Mouse (Mus musculus): Measurements from ENCODE around the gene 2610028H24Rik. TPM values are rescaled to one million over a fixed set of nuclear protein-coding genes. Genes with fewer than 3 reads are reported as not detected.

2610028H24Rik gene
- polyA plus RNA-seq, 1 experiment from 2014 or later: not detected

GRCm38 (mm10) chr10:76480851-76481250, 32.0 kb downstream of the 2610028H24Rik start:
- 94% methylated on average over 13 of the region's 13 CpGs for WGBS
- DNase-seq (ENCODE audit: low spot score) (no peak), ATAC-seq (ENCODE audit: insufficient number of reproducible peaks, low FRiP score, low TSS enrichment, low read depth) (no peak)
- Histone ChIP-seq H3K27ac (replicated peaks; ENCODE audit: low read depth, low read length) (no peak overlapping the region), H3K27me3 (ENCODE audit: control insufficient read depth, insufficient read depth, low read length) (no peaks in the 10 kb centered on the region), H3K9me3 (ENCODE audit: control insufficient read depth, low read length) (no peaks in the 10 kb centered on the region), H3K9ac (ENCODE audit: low read length) (no peak overlapping the region), H3K4me1 (ENCODE audit: control insufficient read depth, insufficient read depth, low read length) (no peaks in the 10 kb centered on the region), H3K4me3 (ENCODE audit: low read depth, low read length) (no peak overlapping the region), H3K36me3 (ENCODE audit: control insufficient read depth, insufficient read depth, low read length) (peaks cover 26% of the 10 kb centered on the region), H3K4me2 (ENCODE audit: low read depth, severe bottlenecking) (no peak overlapping the region)

DNA sequence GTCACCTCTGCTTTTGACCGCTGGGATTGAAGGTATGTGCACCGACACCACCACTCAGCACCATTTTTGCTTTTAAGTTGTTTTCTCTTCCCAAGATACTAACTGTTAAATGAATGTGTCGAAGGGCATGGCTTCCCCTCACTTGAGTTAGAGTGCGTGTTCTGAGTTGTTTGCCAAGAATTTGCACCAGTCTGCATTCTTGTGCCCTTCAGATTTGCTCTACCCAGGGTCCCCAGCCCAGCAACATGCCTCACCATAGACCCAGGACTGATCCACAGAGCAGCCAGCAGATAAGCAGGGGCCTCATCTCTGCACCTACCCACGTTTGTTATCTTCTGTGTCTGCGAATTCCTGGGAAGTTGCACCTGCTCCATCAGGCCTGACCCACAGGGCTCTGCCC, 32.6 kb downstream of the 2610028H24Rik start:
- ATAC-seq (ENCODE audit: insufficient number of reproducible peaks, low FRiP score, low TSS enrichment, low read depth): no peak
- Histone ChIP-seq H3K4me2 (ENCODE audit: low read depth, severe bottlenecking) (no peak overlapping the region), H3K36me3 (ENCODE audit: control insufficient read depth, insufficient read depth, low read length) (peaks cover 30% of the 10 kb centered on the region), H3K4me3 (ENCODE audit: low read depth, low read length) (no peak overlapping the region), H3K27ac (replicated peaks; ENCODE audit: low read depth, low read length) (no peak overlapping the region), H3K4me1 (ENCODE audit: control insufficient read depth, insufficient read depth, low read length) (no peaks in the 10 kb centered on the region), H3K27me3 (ENCODE audit: control insufficient read depth, insufficient read depth, low read length) (no peaks in the 10 kb centered on the region), H3K9me3 (ENCODE audit: control insufficient read depth, low read length) (no peaks in the 10 kb centered on the region), H3K9ac (ENCODE audit: low read length) (no peak overlapping the region)
- WGBS: 94% methylated on average over 6 of the region's 6 CpGs
- DNase-seq (ENCODE audit: low spot score): no peak

DNA sequence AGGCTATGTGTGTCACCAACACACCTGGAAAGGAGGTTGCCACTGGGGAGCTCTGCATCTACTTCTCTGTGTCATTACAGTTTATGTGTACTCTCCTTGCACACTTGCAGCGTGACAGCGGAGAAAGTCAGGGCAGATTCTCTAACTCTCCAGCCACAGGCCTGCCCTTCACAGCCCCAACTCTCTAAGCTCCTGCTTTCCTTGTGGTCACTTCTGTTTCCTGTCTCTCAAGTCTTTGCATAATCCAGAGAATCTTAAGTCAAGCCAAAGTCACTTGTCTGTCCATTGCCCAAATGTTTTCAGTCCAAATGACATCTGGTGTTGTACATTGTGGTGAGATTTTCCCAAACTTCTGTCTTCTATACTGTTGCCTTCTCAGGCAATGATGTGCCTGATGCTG, 37.4 kb downstream of the 2610028H24Rik start:
- no peaks in the 10 kb centered on the region for H3K4me1 ChIP-seq (ENCODE audit: control insufficient read depth, insufficient read depth, low read length)
- WGBS: 94% methylated on average over 2 of the region's 2 CpGs

GRCm38 (mm10) chr10:76488265-76488664, 39.4 kb downstream of the 2610028H24Rik start:
- no peak overlapping the region for H3K4me2 ChIP-seq (ENCODE audit: low read depth, severe bottlenecking)
- no peak for DNase-seq (ENCODE audit: low spot score)
- no peak overlapping the region for H3K27ac ChIP-seq (replicated peaks; ENCODE audit: low read depth, low read length)
- no peak overlapping the region for H3K4me3 ChIP-seq (ENCODE audit: low read depth, low read length)
- no peak overlapping the region for H3K9ac ChIP-seq (ENCODE audit: low read length)
- H3K27me3 ChIP-seq (ENCODE audit: control insufficient read depth, insufficient read depth, low read length): no peaks in the 10 kb centered on the region
- H3K9me3 ChIP-seq (ENCODE audit: control insufficient read depth, low read length): no peaks in the 10 kb centered on the region
- no peaks in the 10 kb centered on the region for H3K4me1 ChIP-seq (ENCODE audit: control insufficient read depth, insufficient read depth, low read length)
- WGBS: 88% methylated on average over 8 of the region's 8 CpGs
- H3K36me3 ChIP-seq (ENCODE audit: control insufficient read depth, insufficient read depth, low read length): peaks cover 32% of the 10 kb centered on the region
- ATAC-seq (ENCODE audit: insufficient number of reproducible peaks, low FRiP score, low TSS enrichment, low read depth): no peak

More for the DNA sequence above, 37.4 kb downstream of the 2610028H24Rik start:
- Histone ChIP-seq H3K27me3 (ENCODE audit: control insufficient read depth, insufficient read depth, low read length) (no peaks in the 10 kb centered on the region), H3K36me3 (ENCODE audit: control insufficient read depth, insufficient read depth, low read length) (peaks cover 36% of the 10 kb centered on the region), H3K9me3 (ENCODE audit: control insufficient read depth, low read length) (no peaks in the 10 kb centered on the region), H3K9ac (ENCODE audit: low read length) (no peak overlapping the region), H3K4me3 (ENCODE audit: low read depth, low read length) (no peak overlapping the region), H3K27ac (replicated peaks; ENCODE audit: low read depth, low read length) (no peak overlapping the region), H3K4me2 (ENCODE audit: low read depth, severe bottlenecking) (no peak overlapping the region)
- no peak for DNase-seq (ENCODE audit: low spot score)
- ATAC-seq (ENCODE audit: insufficient number of reproducible peaks, low FRiP score, low TSS enrichment, low read depth): no peak

GRCm38 (mm10) chr10:76489205-76489604, 40.3 kb downstream of the 2610028H24Rik start:
- Histone ChIP-seq H3K36me3 (ENCODE audit: control insufficient read depth, insufficient read depth, low read length) (peaks cover 30% of the 10 kb centered on the region), H3K4me2 (ENCODE audit: low read depth, severe bottlenecking) (no peak overlapping the region), H3K9me3 (ENCODE audit: control insufficient read depth, low read length) (no peaks in the 10 kb centered on the region), H3K4me3 (ENCODE audit: low read depth, low read length) (no peak overlapping the region), H3K27ac (replicated peaks; ENCODE audit: low read depth, low read length) (no peak overlapping the region), H3K4me1 (ENCODE audit: control insufficient read depth, insufficient read depth, low read length) (no peaks in the 10 kb centered on the region), H3K27me3 (ENCODE audit: control insufficient read depth, insufficient read depth, low read length) (no peaks in the 10 kb centered on the region), H3K9ac (ENCODE audit: low read length) (no peak overlapping the region)
- 93% methylated on average over 15 of the region's 15 CpGs for WGBS
- DNase-seq (ENCODE audit: low spot score) (no peak), ATAC-seq (ENCODE audit: insufficient number of reproducible peaks, low FRiP score, low TSS enrichment, low read depth) (no peak)

- no peak overlapping the region for H3K9ac ChIP-seq (ENCODE audit: low read length)
- DNase-seq (ENCODE audit: low spot score) (no peak), ATAC-seq (ENCODE audit: insufficient number of reproducible peaks, low FRiP score, low TSS enrichment, low read depth) (no peak)
- H3K4me3 ChIP-seq (ENCODE audit: low read depth, low read length): no peak overlapping the region
- H3K27me3 ChIP-seq (ENCODE audit: control insufficient read depth, insufficient read depth, low read length): no peaks in the 10 kb centered on the region
- H3K27ac ChIP-seq (replicated peaks; ENCODE audit: low read depth, low read length): no peak overlapping the region
- H3K36me3 ChIP-seq (ENCODE audit: control insufficient read depth, insufficient read depth, low read length): peaks cover 24% of the 10 kb centered on the region
- H3K4me2 ChIP-seq (ENCODE audit: low read depth, severe bottlenecking): no peak overlapping the region
- H3K4me1 ChIP-seq (ENCODE audit: control insufficient read depth, insufficient read depth, low read length): no peaks in the 10 kb centered on the region
- no peaks in the 10 kb centered on the region for H3K9me3 ChIP-seq (ENCODE audit: control insufficient read depth, low read length)
- 86% methylated on average over 1 of the region's 1 CpGs for whole genome bisulfite sequencing
Measured at GRCm38 (mm10) chr10:76493527-76493926, 44.6 kb downstream of the 2610028H24Rik start.

GRCm38 (mm10) chr10:76495501-76495900, 46.6 kb downstream of the 2610028H24Rik start:
- DNase-seq (ENCODE audit: low spot score) (no peak), ATAC-seq (ENCODE audit: insufficient number of reproducible peaks, low FRiP score, low TSS enrichment, low read depth) (no peak)
- WGBS: 90% methylated on average over 6 of the region's 6 CpGs
- peaks cover 29% of the 10 kb centered on the region for H3K36me3 ChIP-seq (ENCODE audit: control insufficient read depth, insufficient read depth, low read length)
- no peak overlapping the region for H3K4me3 ChIP-seq (ENCODE audit: low read depth, low read length)
- no peaks in the 10 kb centered on the region for H3K9me3 ChIP-seq (ENCODE audit: control insufficient read depth, low read length)
- H3K9ac ChIP-seq (ENCODE audit: low read length): no peak overlapping the region
- no peak overlapping the region for H3K4me2 ChIP-seq (ENCODE audit: low read depth, severe bottlenecking)
- no peaks in the 10 kb centered on the region for H3K27me3 ChIP-seq (ENCODE audit: control insufficient read depth, insufficient read depth, low read length)
- H3K4me1 ChIP-seq (ENCODE audit: control insufficient read depth, insufficient read depth, low read length): no peaks in the 10 kb centered on the region
- H3K27ac ChIP-seq (replicated peaks; ENCODE audit: low read depth, low read length): no peak overlapping the region

DNA sequence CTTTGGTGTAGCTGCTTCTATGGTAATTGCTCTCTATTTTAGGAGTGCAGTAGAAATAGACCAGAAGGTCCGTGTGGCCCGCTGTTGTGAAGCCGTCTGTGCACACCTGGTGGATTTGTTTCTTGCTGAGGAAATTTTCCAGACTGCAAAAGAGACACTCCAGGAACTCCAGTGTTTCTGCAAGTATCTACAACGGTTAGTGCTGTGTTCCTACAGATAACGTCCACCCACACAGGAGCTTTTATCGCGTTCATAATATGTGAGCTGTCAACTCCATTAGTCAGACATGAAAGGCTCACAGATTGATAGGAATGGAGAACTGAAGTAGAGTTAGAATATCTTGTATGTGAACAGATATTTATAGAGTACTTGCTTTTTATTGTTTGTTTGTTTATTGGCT, 47.5 kb downstream of the 2610028H24Rik start:
- WGBS: 90% methylated on average over 7 of the region's 7 CpGs
- Histone ChIP-seq H3K9me3 (ENCODE audit: control insufficient read depth, low read length) (no peaks in the 10 kb centered on the region), H3K27me3 (ENCODE audit: control insufficient read depth, insufficient read depth, low read length) (no peaks in the 10 kb centered on the region), H3K4me1 (ENCODE audit: control insufficient read depth, insufficient read depth, low read length) (no peaks in the 10 kb centered on the region), H3K36me3 (ENCODE audit: control insufficient read depth, insufficient read depth, low read length) (peaks cover 25% of the 10 kb centered on the region), H3K4me3 (ENCODE audit: low read depth, low read length) (no peak overlapping the region), H3K4me2 (ENCODE audit: low read depth, severe bottlenecking) (no peak overlapping the region), H3K27ac (replicated peaks; ENCODE audit: low read depth, low read length) (no peak overlapping the region), H3K9ac (ENCODE audit: low read length) (no peak overlapping the region)
- ATAC-seq (ENCODE audit: insufficient number of reproducible peaks, low FRiP score, low TSS enrichment, low read depth): no peak
- DNase-seq (ENCODE audit: low spot score): no peak

DNA sequence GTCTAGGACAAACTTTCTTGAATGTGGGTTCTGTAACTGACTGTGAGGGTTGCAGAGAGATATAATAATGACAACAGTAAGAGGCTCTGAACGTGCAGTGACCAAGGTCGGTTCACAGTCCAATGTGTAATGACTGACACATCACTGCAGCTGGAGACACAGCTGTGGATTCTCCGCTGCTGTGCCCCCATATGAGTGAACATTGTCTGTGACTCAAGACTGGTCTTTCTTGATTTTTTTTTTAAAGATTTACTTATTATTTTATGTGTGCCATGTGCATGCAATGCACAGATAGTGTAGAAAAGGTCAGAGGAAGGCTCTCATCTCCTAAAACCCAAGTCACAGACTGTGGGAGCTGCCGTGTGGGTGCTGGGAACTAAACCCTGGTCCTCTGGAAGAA, 48.6 kb downstream of the 2610028H24Rik start:
- 92% methylated on average over 4 of the region's 4 CpGs for WGBS
- H3K4me1 ChIP-seq (ENCODE audit: control insufficient read depth, insufficient read depth, low read length): no peaks in the 10 kb centered on the region
- ATAC-seq (ENCODE audit: insufficient number of reproducible peaks, low FRiP score, low TSS enrichment, low read depth) (no peak), DNase-seq (ENCODE audit: low spot score) (no peak)
- H3K4me3 ChIP-seq (ENCODE audit: low read depth, low read length): no peak overlapping the region
- no peak overlapping the region for H3K9ac ChIP-seq (ENCODE audit: low read length)
- no peak overlapping the region for H3K4me2 ChIP-seq (ENCODE audit: low read depth, severe bottlenecking)
- no peaks in the 10 kb centered on the region for H3K27me3 ChIP-seq (ENCODE audit: control insufficient read depth, insufficient read depth, low read length)
- H3K27ac ChIP-seq (replicated peaks; ENCODE audit: low read depth, low read length): no peak overlapping the region
- no peaks in the 10 kb centered on the region for H3K9me3 ChIP-seq (ENCODE audit: control insufficient read depth, low read length)
- peaks cover 34% of the 10 kb centered on the region for H3K36me3 ChIP-seq (ENCODE audit: control insufficient read depth, insufficient read depth, low read length)

All from limb, embryonic 11.5 days (tissue).